Mouse (Mus musculus) lung, adult 2 months (tissue): ENCODE data around the gene Ung.

Source experiments
- CTCF ChIP-seq: fragments of 200-500 bp; IDR thresholded peaks from 2 replicates; pipeline ENCODE4 v1.5.1; 2011; ENCODE audit warnings: mild to moderate bottlenecking, low read length, control low read depth; ENCODE audit not compliant: insufficient read depth
- POLR2A ChIP-seq: fragments of 200-500 bp; IDR thresholded peaks from 2 replicates; pipeline ENCODE4 v1.6.1; 2011; ENCODE audit warnings: low read depth, mild to moderate bottlenecking, control low read depth, low read length, borderline replicate concordance; ENCODE audit errors: extremely low read depth

DNA sequence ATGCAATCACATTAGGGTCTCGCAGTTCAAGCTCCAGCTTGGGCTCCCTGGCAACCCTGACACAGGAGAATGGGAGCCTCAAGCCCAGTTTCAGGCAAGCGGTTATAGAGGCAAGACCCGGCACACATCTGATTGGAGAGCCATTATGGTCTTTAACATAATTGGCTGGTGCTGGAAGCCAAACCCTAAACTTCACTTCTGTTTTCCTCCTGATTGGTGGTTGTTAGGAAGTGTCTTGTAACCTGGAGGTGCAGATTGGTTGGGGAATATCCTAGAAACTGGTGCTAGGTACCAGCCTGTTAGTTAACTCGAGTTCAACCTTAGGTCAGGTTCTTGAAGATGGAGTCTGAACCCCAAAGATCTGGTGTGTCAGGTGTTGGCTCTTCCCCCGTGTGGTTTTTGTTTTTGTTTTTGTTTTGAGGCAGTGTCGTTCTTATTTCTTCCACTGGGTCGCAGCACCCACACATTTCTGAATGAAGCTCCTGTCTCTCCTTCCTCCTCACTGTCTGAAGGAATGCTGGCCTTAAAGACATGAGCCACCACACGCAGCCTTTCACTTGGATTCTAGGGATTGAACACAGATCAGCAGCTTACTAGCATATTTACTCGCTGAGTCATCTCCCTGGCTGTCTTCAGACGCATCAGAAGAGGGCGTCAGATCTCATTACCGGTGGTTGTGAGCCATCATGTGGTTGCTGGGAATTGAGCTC is 32.1 kb downstream of the Ung start:
- TF ChIP-seq CTCF (no peak), POLR2A (no peak)
